Mouse (Mus musculus) spleen, postnatal 36 days (tissue): Measurements from ENCODE around the gene Dock2.

Experiments
- DNase-seq, 2 experiments: peaks; one replicate each; pipeline ENCODE4 v3.0.0; 2022; ENCODE audit warnings: low spot score in 2 of 2, mixed read lengths in 1 of 2

Dock2 gene

GRCm38 (mm10) chr11:34202769-34203168, 580.9 kb downstream of the Dock2 start:
- DNase-seq, result no peak

GRCm38 (mm10) chr11:34195142-34195541, 588.5 kb downstream of the Dock2 start:
- DNase-seq, result no peak

DNA sequence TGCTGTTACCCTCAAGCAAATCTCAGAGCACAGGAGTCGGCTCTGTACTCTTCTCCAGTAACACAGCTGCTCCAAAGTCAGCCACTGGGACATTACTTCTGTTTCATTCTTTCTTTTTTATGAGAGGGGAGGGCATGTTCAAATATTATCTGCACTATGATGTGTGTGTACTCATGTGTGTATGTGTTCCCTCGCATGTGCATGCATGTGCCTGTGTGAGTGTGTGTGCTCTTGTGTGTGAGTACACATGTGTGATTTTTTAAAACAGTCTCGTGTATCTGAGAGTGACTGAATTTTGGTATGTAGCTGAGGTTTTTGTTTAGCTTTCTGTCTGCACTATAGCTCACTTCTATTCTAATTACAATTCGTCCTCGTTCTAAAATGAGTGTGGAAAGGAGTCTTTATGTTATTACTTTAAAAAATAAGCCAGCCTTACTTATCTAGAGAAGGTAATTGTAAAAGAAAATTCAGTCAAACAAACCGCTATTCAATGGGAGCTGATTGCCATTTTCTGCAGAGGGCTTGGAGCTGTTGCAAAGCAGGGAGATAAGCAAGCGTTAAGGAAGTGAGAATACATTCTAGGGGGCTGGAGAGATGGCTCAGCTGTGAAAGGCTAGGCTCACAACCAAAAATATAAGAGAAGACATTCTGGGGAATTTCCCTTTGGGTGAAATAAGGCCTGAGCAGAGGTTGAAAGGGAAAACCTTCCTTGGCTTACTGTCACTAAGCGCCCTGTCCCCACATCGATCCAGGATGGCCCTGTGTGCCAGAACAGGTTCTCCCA, 589.3 kb downstream of the Dock2 start:
- DNase-seq, result no peak

- DNase-seq, result no peak
These were observed 590.0 kb downstream of the Dock2 start for GRCm38 (mm10) chr11:34193658-34194057.

- DNase-seq, result no peak
These were observed 599.4 kb downstream of the Dock2 start for GRCm38 (mm10) chr11:34184266-34184665.

- peak in 1 of 2 experiments; percentile 15 for DNase-seq
These were observed 602.2 kb downstream of the Dock2 start for GRCm38 (mm10) chr11:34181214-34182117.

DNA sequence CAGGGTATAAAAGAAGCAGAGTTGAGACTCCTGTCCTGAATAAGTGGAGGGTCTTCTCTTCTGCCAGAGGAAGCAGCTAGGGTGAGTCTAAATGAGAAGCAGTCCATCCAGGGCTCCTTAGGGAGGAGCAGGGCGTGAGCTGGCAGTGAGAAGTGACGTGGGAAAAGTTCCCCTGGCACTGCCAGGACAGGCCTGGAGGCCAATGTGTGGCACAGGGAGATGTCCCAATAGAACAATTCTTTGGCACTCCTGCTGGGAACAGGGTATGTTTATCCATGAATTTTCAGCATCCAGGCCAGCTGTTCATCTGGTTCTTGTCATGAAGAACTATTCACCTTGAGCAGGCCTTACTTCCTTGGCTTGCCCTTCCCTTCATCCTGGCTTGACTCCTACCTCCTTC, 604.9 kb downstream of the Dock2 start:
- no peak for DNase-seq
